Mouse (Mus musculus): ENCODE measurements around the gene Inava. TPM values are rescaled to one million over a fixed set of nuclear protein-coding genes. Genes with fewer than 3 reads are reported as not detected.

Inava gene
- polyA plus RNA-seq (2017; shearing (Covaris generic)): not detected

GRCm38 (mm10) chr1:136233892-136234594 lies at the start of gene Inava:
TSS of gene Inava (minus strand) at chr1:136234264.

GRCm38 (mm10) chr1:136260635-136261238 lies 26.7 kb upstream of the Inava start, which contains the start of gene Gpr25:
TSS of gene Gpr25 (minus strand) at chr1:136260873.

GRCm38 (mm10) chr1:136212803-136213202 lies 21.3 kb downstream of the Inava start, which contains the start of gene Mroh3:
TSS of gene Mroh3 (minus strand) at chr1:136212828.

Other genes starting within 250 kb of the Inava start
- not detected for gene Igfn1, start 227.9 kb downstream of the Inava start, polyA plus RNA-seq (2017; shearing (Covaris generic))
- gene Tmem9, start 226.1 kb downstream of the Inava start, polyA plus RNA-seq (2017; shearing (Covaris generic)): 50.1 TPM
- not detected for gene Ascl5, start 183.5 kb downstream of the Inava start, polyA plus RNA-seq (2017; shearing (Covaris generic))
- 3.3 TPM for gene Cacna1s, start 181.5 kb downstream of the Inava start, polyA plus RNA-seq (2017; shearing (Covaris generic))
- 40.3 TPM for gene Kif21b, start 102.9 kb downstream of the Inava start, polyA plus RNA-seq (2017; shearing (Covaris generic))
- not detected for gene Mroh3, start 21.4 kb downstream of the Inava start, polyA plus RNA-seq (2017; shearing (Covaris generic))
- not detected for gene Gpr25, start 26.6 kb upstream of the Inava start, polyA plus RNA-seq (2017; shearing (Covaris generic))
- 2.4 TPM for gene Camsap2, start 111.8 kb upstream of the Inava start, polyA plus RNA-seq (2017; shearing (Covaris generic))
- gene Ddx59, start 181.0 kb upstream of the Inava start, polyA plus RNA-seq (2017; shearing (Covaris generic)): 19.3 TPM
- 0.55 TPM for gene Kif14, start 232.1 kb upstream of the Inava start, polyA plus RNA-seq (2017; shearing (Covaris generic))

Data from CD4-positive, CD25-positive, alpha-beta regulatory T cell, adult 9 weeks (primary cell).